Mouse (Mus musculus) midbrain, embryonic 10.5 days (tissue): Measurements from ENCODE around the gene Dnajc1. TPM values are rescaled to one million over a fixed set of nuclear protein-coding genes. Genes with fewer than 3 reads are reported as not detected.
A peak's percentile ranks its signal among the peaks of the same experiment; 100 is the strongest.

Experiments used
- DNase-seq: peaks from one replicate; pipeline ENCODE4 v3.0.0-alpha.2; 2017; ENCODE audit warnings: low spot score
- H3K27ac ChIP-seq: fragments of 300-500 bp; sonication (generic); replicated peaks from 2 replicates; pipeline ENCODE4 v1.5.1; 2016; ENCODE audit warnings: mild to moderate bottlenecking
- H3K27me3 ChIP-seq: fragments of 300-500 bp; sonication (generic); 2 replicates; pipeline ENCODE4 v1.6.1; 2016; ENCODE audit warnings: low read depth, mild to moderate bottlenecking; ENCODE audit not compliant: poor library complexity, severe bottlenecking
- H3K36me3 ChIP-seq: fragments of 300-500 bp; sonication (generic); 2 replicates; pipeline ENCODE4 v1.6.1; 2016; ENCODE audit warnings: mild to moderate bottlenecking, moderate library complexity
- H3K4me1 ChIP-seq: fragments of 300-500 bp; sonication (generic); 2 replicates; pipeline ENCODE4 v1.6.1; 2016
- H3K4me3 ChIP-seq: fragments of 300-500 bp; sonication (generic); 2 replicates; pipeline ENCODE4 v1.5.1; 2016; ENCODE audit warnings: mild to moderate bottlenecking, moderate library complexity
- H3K9me3 ChIP-seq: fragments of 300-500 bp; sonication (generic); replicated peaks from 2 replicates; pipeline ENCODE4 v1.6.1; 2016; ENCODE audit warnings: mild to moderate bottlenecking
- WGBS: fragments of 180-500 bp; shearing (Covaris S2); methylation state at CpG from one replicate; pipeline ENCODE4 v1.1.7; 2016; 5-methylcytosine and 5-hydroxymethylcytosine counted together
- polyA plus RNA-seq: library from polyadenylated mRNA; unstranded; fragments of >200 nt; fragmentation: Nextera tagmentation; extraction: Ambion mirVana; gene quantifications from 2 replicates; pipeline ENCODE4 v1.2.1, GENCODE M21; 2016

The Dnajc1 gene
- polyA plus RNA-seq, 1 experiment from 2014 or later = 25.8 TPM

GRCm38 (mm10) chr2:18209211-18209823, 183.3 kb downstream of the Dnajc1 start:
- WGBS = 89% methylated on average over 7 of the region's 7 CpGs
- H3K4me3 ChIP-seq = no peak overlapping the region
- peaks cover 97% of the 10 kb centered on the region for H3K36me3 ChIP-seq
- no peaks in the 10 kb centered on the region for H3K9me3 ChIP-seq
- DNase-seq = no peak
- no peaks in the 10 kb centered on the region for H3K4me1 ChIP-seq
- H3K27me3 ChIP-seq = no peaks in the 10 kb centered on the region
- no peak overlapping the region for H3K27ac ChIP-seq

- Histone ChIP-seq H3K4me1 (no peaks in the 10 kb centered on the region), H3K4me3 (no peak overlapping the region), H3K27ac (no peak overlapping the region), H3K9me3 (no peaks in the 10 kb centered on the region), H3K36me3 (peaks cover 97% of the 10 kb centered on the region), H3K27me3 (no peaks in the 10 kb centered on the region)
- no peak for DNase-seq
- 87% methylated on average over 6 of the region's 6 CpGs for WGBS
Observed at GRCm38 (mm10) chr2:18208578-18208977, 184.1 kb downstream of the Dnajc1 start.

- H3K36me3 ChIP-seq = peaks cover 99% of the 10 kb centered on the region
- H3K4me3 ChIP-seq = no peak overlapping the region
- no peaks in the 10 kb centered on the region for H3K4me1 ChIP-seq
- H3K27me3 ChIP-seq = no peaks in the 10 kb centered on the region
- H3K9me3 ChIP-seq = no peaks in the 10 kb centered on the region
- WGBS = 96% methylated on average over 10 of the region's 10 CpGs
- DNase-seq = no peak
- H3K27ac ChIP-seq = no peak overlapping the region
Observed at GRCm38 (mm10) chr2:18206811-18207210, 185.8 kb downstream of the Dnajc1 start.

GRCm38 (mm10) chr2:18205118-18205517, 187.5 kb downstream of the Dnajc1 start:
- no peak overlapping the region for H3K27ac ChIP-seq

GRCm38 (mm10) chr2:18202923-18203322, 189.7 kb downstream of the Dnajc1 start:
- Histone ChIP-seq H3K27ac (no peak overlapping the region), H3K9me3 (no peaks in the 10 kb centered on the region), H3K4me1 (no peaks in the 10 kb centered on the region), H3K27me3 (no peaks in the 10 kb centered on the region), H3K36me3 (peaks cover 100% of the 10 kb centered on the region), H3K4me3 (no peak overlapping the region)
- 95% methylated on average over 4 of the region's 4 CpGs for WGBS
- no peak for DNase-seq

More at GRCm38 (mm10) chr2:18205118-18205517, 187.5 kb downstream of the Dnajc1 start:
- H3K4me1 ChIP-seq = no peaks in the 10 kb centered on the region
- no peaks in the 10 kb centered on the region for H3K27me3 ChIP-seq
- H3K36me3 ChIP-seq = peaks cover 100% of the 10 kb centered on the region
- H3K4me3 ChIP-seq = no peak overlapping the region
- WGBS = 73% methylated on average over 3 of the region's 3 CpGs
- no peaks in the 10 kb centered on the region for H3K9me3 ChIP-seq
- DNase-seq = peak; percentile 63

GRCm38 (mm10) chr2:18201820-18202462, 190.7 kb downstream of the Dnajc1 start:
- no peak for DNase-seq
- H3K27ac ChIP-seq = no peak overlapping the region
- no peaks in the 10 kb centered on the region for H3K9me3 ChIP-seq
- H3K36me3 ChIP-seq = peaks cover 100% of the 10 kb centered on the region
- H3K4me1 ChIP-seq = no peaks in the 10 kb centered on the region
- no peak overlapping the region for H3K4me3 ChIP-seq
- no peaks in the 10 kb centered on the region for H3K27me3 ChIP-seq
- 98% methylated on average over 1 of the region's 1 CpGs for WGBS

- DNase-seq = no peak
- H3K27ac ChIP-seq = no peak overlapping the region
- 94% methylated on average over 3 of the region's 3 CpGs for WGBS
- H3K9me3 ChIP-seq = no peaks in the 10 kb centered on the region
- no peaks in the 10 kb centered on the region for H3K4me1 ChIP-seq
- H3K36me3 ChIP-seq = peaks cover 77% of the 10 kb centered on the region
- H3K4me3 ChIP-seq = no peak overlapping the region
- H3K27me3 ChIP-seq = no peaks in the 10 kb centered on the region
Observed at GRCm38 (mm10) chr2:18195691-18196396, 196.8 kb downstream of the Dnajc1 start.

GRCm38 (mm10) chr2:18195285-18195684, 197.3 kb downstream of the Dnajc1 start:
- 94% methylated on average over 4 of the region's 4 CpGs for WGBS
- Histone ChIP-seq H3K36me3 (peaks cover 77% of the 10 kb centered on the region), H3K27ac (no peak overlapping the region), H3K9me3 (no peaks in the 10 kb centered on the region), H3K4me1 (no peaks in the 10 kb centered on the region), H3K27me3 (no peaks in the 10 kb centered on the region), H3K4me3 (no peak overlapping the region)
- no peak for DNase-seq

GRCm38 (mm10) chr2:18188367-18188766, 204.3 kb downstream of the Dnajc1 start:
- no peak for DNase-seq
- Histone ChIP-seq H3K27ac (no peak overlapping the region), H3K9me3 (no peaks in the 10 kb centered on the region; the same call in 1 of the 2 replicates), H3K36me3 (peaks cover 84% of the 10 kb centered on the region), H3K4me1 (no peaks in the 10 kb centered on the region), H3K4me3 (no peak overlapping the region), H3K27me3 (no peaks in the 10 kb centered on the region)
- 94% methylated on average over 2 of the region's 2 CpGs for WGBS

- DNase-seq = no peak
- Histone ChIP-seq H3K4me1 (no peaks in the 10 kb centered on the region), H3K4me3 (no peak overlapping the region), H3K9me3 (no peaks in the 10 kb centered on the region), H3K27me3 (no peaks in the 10 kb centered on the region), H3K36me3 (peaks cover 85% of the 10 kb centered on the region), H3K27ac (no peak overlapping the region)
Observed at GRCm38 (mm10) chr2:18183079-18183478, 209.6 kb downstream of the Dnajc1 start.

GRCm38 (mm10) chr2:18181631-18182030, 211.0 kb downstream of the Dnajc1 start:
- no peak for DNase-seq
- 94% methylated on average over 3 of the region's 3 CpGs for WGBS
- no peak overlapping the region for H3K27ac ChIP-seq
- no peaks in the 10 kb centered on the region for H3K9me3 ChIP-seq
- H3K4me3 ChIP-seq = no peak overlapping the region
- H3K4me1 ChIP-seq = no peaks in the 10 kb centered on the region
- H3K36me3 ChIP-seq = peaks cover 81% of the 10 kb centered on the region
- H3K27me3 ChIP-seq = no peaks in the 10 kb centered on the region

GRCm38 (mm10) chr2:18180323-18180722, 212.3 kb downstream of the Dnajc1 start:
- no peaks in the 10 kb centered on the region for H3K27me3 ChIP-seq
- no peak overlapping the region for H3K4me3 ChIP-seq
- no peak for DNase-seq
- H3K9me3 ChIP-seq = no peaks in the 10 kb centered on the region
- no peaks in the 10 kb centered on the region for H3K4me1 ChIP-seq
- WGBS = 97% methylated on average over 5 of the region's 5 CpGs
- no peak overlapping the region for H3K27ac ChIP-seq
- peaks cover 78% of the 10 kb centered on the region for H3K36me3 ChIP-seq

GRCm38 (mm10) chr2:18176235-18176634, 216.4 kb downstream of the Dnajc1 start:
- Histone ChIP-seq H3K36me3 (peaks cover 80% of the 10 kb centered on the region), H3K9me3 (no peaks in the 10 kb centered on the region), H3K4me3 (no peak overlapping the region), H3K27ac (no peak overlapping the region), H3K27me3 (no peaks in the 10 kb centered on the region), H3K4me1 (no peaks in the 10 kb centered on the region)
- WGBS = 88% methylated on average over 3 of the region's 3 CpGs
- no peak for DNase-seq
